Mouse (Mus musculus) forebrain, embryonic 16.5 days (tissue): ENCODE results near the gene Arl16. TPM values are rescaled to one million over a fixed set of nuclear protein-coding genes. Genes with fewer than 3 reads are reported as not detected.

ENCODE experiments used
- ATAC-seq: fragments of 200-750 bp; cut with Nextera tagmentation; 2 replicates; pipeline ENCODE4 v1.8.0; 2017; ENCODE audit warnings: mild to moderate bottlenecking, moderate library complexity
- H3K27ac ChIP-seq: fragments of 300-500 bp; sonication (generic); 2 replicates; pipeline ENCODE4 v1.5.1; 2014; ENCODE audit warnings: low read length, control low read depth
- H3K27me3 ChIP-seq: fragments of 300-500 bp; sonication (generic); replicated peaks from 2 replicates; pipeline ENCODE4 v1.6.1; 2014; ENCODE audit warnings: low read length; ENCODE audit not compliant: control insufficient read depth, insufficient read depth
- H3K36me3 ChIP-seq: fragments of 300-500 bp; sonication (generic); 2 replicates; pipeline ENCODE4 v1.6.1; 2014; ENCODE audit not compliant: control insufficient read depth, insufficient read depth
- H3K4me1 ChIP-seq: fragments of 300-500 bp; sonication (generic); replicated peaks from 2 replicates; pipeline ENCODE4 v1.6.1; 2014; ENCODE audit warnings: low read length; ENCODE audit not compliant: control insufficient read depth, insufficient read depth
- H3K4me2 ChIP-seq: fragments of 300-500 bp; sonication (generic); 2 replicates; pipeline ENCODE4 v1.6.1; 2014; ENCODE audit warnings: mild to moderate bottlenecking, low read length, control low read depth
- H3K4me3 ChIP-seq: fragments of 300-500 bp; sonication (generic); replicated peaks from 2 replicates; pipeline ENCODE4 v1.5.1; 2014; ENCODE audit warnings: mild to moderate bottlenecking, low read length, control low read depth
- H3K9ac ChIP-seq: fragments of 300-500 bp; sonication (generic); replicated peaks from 2 replicates; pipeline ENCODE4 v1.6.1; 2014; ENCODE audit warnings: low read depth, low read length, control low read depth
- H3K9me3 ChIP-seq: fragments of 300-500 bp; sonication (generic); 2 replicates; pipeline ENCODE4 v1.6.1; 2016; ENCODE audit warnings: low read length; ENCODE audit not compliant: control insufficient read depth
- WGBS: fragments of 180-500 bp; shearing (Covaris S2); extraction: QIAGEN DNeasy Blood & Tissue Kit; methylation state at CpG from one replicate; pipeline ENCODE4 v1.1.7; 2014; 5-methylcytosine and 5-hydroxymethylcytosine counted together
- polyA plus RNA-seq: library from polyadenylated mRNA; unstranded; fragments of >200 nt; fragmentation: Nextera tagmentation; extraction: Ambion mirVana; gene quantifications from 2 replicates; pipeline ENCODE4 v1.2.1, GENCODE M21; 2015

Arl16 gene
- polyA plus RNA-seq, 1 experiment from 2014 or later, result 56.4 TPM

- Histone ChIP-seq H3K4me2 (no peak overlapping the region), H3K9me3 (no peaks in the 10 kb centered on the region), H3K27ac (no peak overlapping the region), H3K27me3 (no peaks in the 10 kb centered on the region), H3K36me3 (peaks cover 35% of the 10 kb centered on the region), H3K9ac (no peak overlapping the region), H3K4me3 (no peak overlapping the region), H3K4me1 (no peaks in the 10 kb centered on the region)
- WGBS, result 91% methylated on average over 7 of the region's 7 CpGs
- ATAC-seq, result no peak
These were observed 49.6 kb downstream of the Arl16 start for GRCm38 (mm10) chr11:120417852-120418251.

Other genes with a start within 250 kb of the Arl16 start
- 14.5 and 14.8 TPM in 2 replicates for gene Bahcc1, start 234.7 kb downstream of the Arl16 start, polyA plus RNA-seq
- gene Actg1, start 119.1 kb downstream of the Arl16 start, polyA plus RNA-seq, result 4,159 and 4,175 TPM in 2 replicates
- gene Fscn2, start 106.1 kb downstream of the Arl16 start, polyA plus RNA-seq, result 1.3 and 1.5 TPM in 2 replicates
- 72.7 and 95.3 TPM in 2 replicates for gene Faap100, start 88.8 kb downstream of the Arl16 start, polyA plus RNA-seq
- 32.0 and 32.1 TPM in 2 replicates for gene Nploc4, start 29.9 kb downstream of the Arl16 start, polyA plus RNA-seq
- not detected in 2 replicates for gene Tspan10, start 25.0 kb downstream of the Arl16 start, polyA plus RNA-seq
- gene Pde6g, start 14.1 kb downstream of the Arl16 start, polyA plus RNA-seq, result 0.32 TPM in 1 of 2 replicates, not detected in the other
- 9.7 and 9.9 TPM in 2 replicates for gene Oxld1, start 9.5 kb downstream of the Arl16 start, polyA plus RNA-seq
- 26.2 and 31.2 TPM in 2 replicates for gene Ccdc137, start 9.5 kb downstream of the Arl16 start, polyA plus RNA-seq
- 107 and 119 TPM in 2 replicates for gene Mrpl12, start 17.0 kb upstream of the Arl16 start, polyA plus RNA-seq
- 26.5 and 29.5 TPM in 2 replicates for gene Slc25a10, start 24.2 kb upstream of the Arl16 start, polyA plus RNA-seq
- gene Gcgr, start 63.1 kb upstream of the Arl16 start, polyA plus RNA-seq, result 0.43 TPM in 1 of 2 replicates, not detected in the other
- 222 and 241 TPM in 2 replicates for gene Mcrip1, start 82.1 kb upstream of the Arl16 start, polyA plus RNA-seq
- not detected in 2 replicates for gene Ppp1r27, start 83.5 kb upstream of the Arl16 start, polyA plus RNA-seq
- 238 and 265 TPM in 2 replicates for gene P4hb, start 105.6 kb upstream of the Arl16 start, polyA plus RNA-seq
- 477 and 485 TPM in 2 replicates for gene Arhgdia, start 114.0 kb upstream of the Arl16 start, polyA plus RNA-seq
- 287 and 320 TPM in 2 replicates for gene Alyref, start 130.8 kb upstream of the Arl16 start, polyA plus RNA-seq
- 178 and 192 TPM in 2 replicates for gene Anapc11, start 130.8 kb upstream of the Arl16 start, polyA plus RNA-seq
- not detected in 2 replicates for gene Npb, start 140.9 kb upstream of the Arl16 start, polyA plus RNA-seq
- 175 and 234 TPM in 2 replicates for gene Pcyt2, start 150.3 kb upstream of the Arl16 start, polyA plus RNA-seq
- gene Sirt7, start 157.6 kb upstream of the Arl16 start, polyA plus RNA-seq, result 50.2 and 50.6 TPM in 2 replicates
- 39.9 and 40.1 TPM in 2 replicates for gene Mafg, start 166.0 kb upstream of the Arl16 start, polyA plus RNA-seq
- 34.9 and 36.5 TPM in 2 replicates for gene Pycr1, start 176.2 kb upstream of the Arl16 start, polyA plus RNA-seq
- 0.75 TPM in 1 of 2 replicates, not detected in the other for gene Myadml2, start 180.6 kb upstream of the Arl16 start, polyA plus RNA-seq
- gene Notum, start 193.6 kb upstream of the Arl16 start, polyA plus RNA-seq, result 0.67 and 0.77 TPM in 2 replicates
- gene Aspscr1, start 205.4 kb upstream of the Arl16 start, polyA plus RNA-seq, result 132 and 158 TPM in 2 replicates
- gene Cenpx, start 246.1 kb upstream of the Arl16 start, polyA plus RNA-seq, result 82.8 and 95.0 TPM in 2 replicates
- 91.0 and 118 TPM in 2 replicates for gene Lrrc45, start 246.3 kb upstream of the Arl16 start, polyA plus RNA-seq